Mouse (Mus musculus) effector memory CD4-positive, alpha-beta T cell, adult 5 months (primary cell): ENCODE results near the gene Chp1. TPM values are rescaled to one million over a fixed set of nuclear protein-coding genes. Genes with fewer than 3 reads are reported as not detected.

Source experiments
- polyA plus RNA-seq: library from polyadenylated mRNA; unstranded; fragments of 100-300 nt; shearing (Covaris generic); gene quantifications from one replicate; pipeline ENCODE4 v1.2.1, GENCODE M21; 2017

Gene Chp1
- 96.5 TPM for polyA plus RNA-seq

GRCm38 (mm10) chr2:119547522-119548370, at the start of gene Chp1, which contains the start of gene Exd1:
Chp1 (plus strand) TSS chr2:119547697.
Exd1 (minus strand) TSS chr2:119547627.

GRCm38 (mm10) chr2:119618199-119618982, 70.9 kb downstream of the Chp1 start, which contains the start of the genes Nusap1 and Oip5:
Nusap1 (plus strand) TSS chr2:119618298.
Oip5 (minus strand) TSS chr2:119618469.

Other genes starting within 250 kb of the Chp1 start
- gene Dll4, start 221.9 kb upstream of the Chp1 start, polyA plus RNA-seq = not detected
- not detected for gene Chac1, start 196.5 kb upstream of the Chp1 start, polyA plus RNA-seq
- gene Ino80, start 70.0 kb upstream of the Chp1 start, polyA plus RNA-seq = 4.5 TPM
- gene Exd1, start 70 bp upstream of the Chp1 start, polyA plus RNA-seq = 0.25 TPM
- gene Nusap1, start 70.6 kb downstream of the Chp1 start, polyA plus RNA-seq = 0.70 TPM
- 0.70 TPM for gene Oip5, start 70.8 kb downstream of the Chp1 start, polyA plus RNA-seq
- 10.5 TPM for gene Ndufaf1, start 115.1 kb downstream of the Chp1 start, polyA plus RNA-seq
- gene Rtf1, start 127.4 kb downstream of the Chp1 start, polyA plus RNA-seq = 64.8 TPM
- gene Itpka, start 194.6 kb downstream of the Chp1 start, polyA plus RNA-seq = 0.20 TPM
- 0.62 TPM for gene Ltk, start 212.7 kb downstream of the Chp1 start, polyA plus RNA-seq
- 24.5 TPM for gene Rpap1, start 239.8 kb downstream of the Chp1 start, polyA plus RNA-seq